Mouse (Mus musculus): Measurements from ENCODE around the gene Atp6v0c.

GRCm38 (mm10) chr17:24209043-24209915 is 39.8 kb upstream of the Atp6v0c start, which contains the start of gene Ntn3:
- TF ChIP-seq CTCF (IDR thresholded peaks at IDR 0.05; ENCODE audit: insufficient read depth, low read length) (no peak), POLR2A (IDR thresholded peaks at IDR 0.05; ENCODE audit: borderline replicate concordance, extremely low read depth, low read depth, low read length) (no peak)

Data from lung, adult 2 months (tissue).